Mouse (Mus musculus): ENCODE results near the gene Ccdc96. TPM values are rescaled to one million over a fixed set of nuclear protein-coding genes. Genes with fewer than 3 reads are reported as not detected.

The Ccdc96 gene
- polyA plus RNA-seq, 1 experiment from 2014 or later, result 1.7 TPM

DNA sequence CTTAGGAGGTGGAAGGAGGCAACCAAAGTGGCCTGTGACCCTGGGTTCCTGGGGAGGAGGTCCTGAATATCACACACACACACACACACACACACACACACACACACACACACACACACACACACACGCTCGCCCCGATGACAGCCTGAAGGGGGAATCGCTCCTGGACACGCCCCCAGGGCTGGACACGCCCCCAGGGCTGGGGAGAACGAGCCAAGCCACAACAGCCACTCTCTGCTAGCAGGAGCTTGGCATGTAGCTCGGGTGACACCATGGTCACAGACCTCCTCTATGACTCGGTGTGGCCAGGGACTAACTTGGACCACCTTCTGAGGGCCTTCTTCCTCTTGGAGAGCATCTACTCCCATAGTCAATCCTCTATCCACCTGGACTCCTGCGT lies 33.3 kb upstream of the Ccdc96 start:
- H3K27ac ChIP-seq (replicated peaks; ENCODE audit: low read depth, low read length), result no peak overlapping the region
- DNase-seq (ENCODE audit: low spot score) (no peak), ATAC-seq (ENCODE audit: low read depth) (no peak)
- WGBS, result 47% methylated on average over 3 of the region's 10 CpGs
- no peak overlapping the region for H3K4me3 ChIP-seq (ENCODE audit: low read depth, low read length)
- no peaks in the 10 kb centered on the region for H3K9me3 ChIP-seq (ENCODE audit: control insufficient read depth, low read length)
- H3K36me3 ChIP-seq (ENCODE audit: control insufficient read depth, insufficient read depth, low read length), result no peaks in the 10 kb centered on the region
- H3K27me3 ChIP-seq (replicated peaks; ENCODE audit: control insufficient read depth, insufficient read depth, low read length), result no peaks in the 10 kb centered on the region
- no peak overlapping the region for H3K4me2 ChIP-seq (ENCODE audit: low read depth, low read length)
- no peak overlapping the region for H3K9ac ChIP-seq (ENCODE audit: low read depth, low read length)
- 0 out of 2 replicates have a peak, but pooled peaks cover 4% of the 10 kb centered on the region for H3K4me1 ChIP-seq (ENCODE audit: control insufficient read depth, insufficient read depth, low read length)

DNA sequence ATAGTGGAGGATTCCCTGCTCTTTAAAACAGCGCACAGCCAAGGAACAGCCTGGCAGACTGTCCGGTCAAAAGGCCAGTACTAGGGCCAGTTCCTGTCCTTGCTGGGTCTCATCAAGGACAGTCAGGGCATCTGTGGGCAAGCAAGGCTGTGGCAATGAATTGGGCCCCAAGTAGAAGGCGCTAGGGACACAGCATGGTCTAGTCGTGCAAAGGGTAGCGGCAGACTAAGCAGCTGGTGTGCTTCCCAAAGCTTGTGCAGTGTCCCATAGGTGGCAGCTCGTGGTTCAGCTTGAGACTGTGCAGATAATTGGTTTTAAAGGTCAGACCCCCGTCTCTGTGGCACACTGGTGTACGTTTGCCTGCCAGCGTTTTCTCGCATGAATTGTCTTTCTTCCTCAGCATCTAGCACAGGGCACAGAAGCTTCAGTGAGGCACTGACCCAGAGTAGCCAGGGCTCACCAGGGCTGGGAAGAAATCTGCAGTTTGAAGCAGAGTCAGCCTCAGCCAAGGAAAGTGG lies 32.5 kb upstream of the Ccdc96 start:
- 64% methylated on average over 10 of the region's 10 CpGs for WGBS
- Histone ChIP-seq H3K4me2 (ENCODE audit: low read depth, low read length) (no peak overlapping the region), H3K9me3 (ENCODE audit: control insufficient read depth, low read length) (no peaks in the 10 kb centered on the region), H3K4me1 (ENCODE audit: control insufficient read depth, insufficient read depth, low read length) (0 out of 2 replicates have a peak, but pooled peaks cover 4% of the 10 kb centered on the region), H3K4me3 (ENCODE audit: low read depth, low read length) (no peak overlapping the region), H3K27ac (replicated peaks; ENCODE audit: low read depth, low read length) (no peak overlapping the region), H3K9ac (ENCODE audit: low read depth, low read length) (no peak overlapping the region), H3K27me3 (replicated peaks; ENCODE audit: control insufficient read depth, insufficient read depth, low read length) (no peaks in the 10 kb centered on the region), H3K36me3 (ENCODE audit: control insufficient read depth, insufficient read depth, low read length) (no peaks in the 10 kb centered on the region)
- no peak for ATAC-seq (ENCODE audit: low read depth)
- no peak for DNase-seq (ENCODE audit: low spot score)

DNA sequence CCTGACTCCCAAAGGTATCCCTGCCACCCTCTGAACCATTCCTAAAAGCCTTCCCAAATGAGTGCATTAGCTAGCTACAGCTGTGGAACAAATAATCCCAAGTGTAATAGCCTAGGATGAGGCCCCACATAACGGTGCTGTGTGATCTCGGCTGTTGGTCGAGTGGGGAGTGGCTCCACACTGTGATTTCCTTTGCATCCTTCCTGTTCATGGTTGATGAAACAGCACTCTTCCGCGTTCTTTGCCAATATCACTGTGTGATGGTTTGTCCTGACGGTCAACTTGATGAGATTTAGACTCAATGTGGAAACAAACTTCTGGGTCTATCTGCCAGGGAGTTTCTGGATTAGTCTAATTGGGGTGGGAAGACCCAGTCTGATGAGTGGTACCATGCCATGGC lies 31.6 kb upstream of the Ccdc96 start:
- no peak for DNase-seq (ENCODE audit: low spot score)

DNA sequence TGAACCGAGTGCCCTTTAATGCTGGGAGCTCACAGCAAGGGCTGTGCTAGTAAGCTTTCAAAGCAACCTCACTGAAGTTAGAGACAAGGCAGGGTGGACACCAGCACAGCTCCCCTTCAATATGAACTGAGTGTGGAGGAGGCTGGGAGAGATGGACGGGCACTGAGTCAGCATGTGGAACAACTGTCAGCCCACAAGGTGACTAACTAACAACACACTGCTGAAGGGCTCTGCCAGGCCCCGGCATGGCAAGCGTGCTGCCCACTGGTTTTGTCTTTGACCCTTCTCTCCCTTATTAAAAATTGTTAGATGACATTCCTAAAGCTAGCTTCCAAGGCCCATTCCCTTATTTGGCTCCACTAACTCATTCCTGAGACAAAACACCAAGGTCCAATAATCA lies 26.7 kb upstream of the Ccdc96 start:
- H3K27me3 ChIP-seq (replicated peaks; ENCODE audit: control insufficient read depth, insufficient read depth, low read length), result no peaks in the 10 kb centered on the region
- H3K4me2 ChIP-seq (ENCODE audit: low read depth, low read length), result no peak overlapping the region
- H3K36me3 ChIP-seq (ENCODE audit: control insufficient read depth, insufficient read depth, low read length), result no peaks in the 10 kb centered on the region
- no peak overlapping the region for H3K4me3 ChIP-seq (ENCODE audit: low read depth, low read length)
- H3K9me3 ChIP-seq (ENCODE audit: control insufficient read depth, low read length), result no peaks in the 10 kb centered on the region
- no peak overlapping the region for H3K27ac ChIP-seq (replicated peaks; ENCODE audit: low read depth, low read length)
- no peak for DNase-seq (ENCODE audit: low spot score)
- H3K9ac ChIP-seq (ENCODE audit: low read depth, low read length), result no peak overlapping the region
- WGBS, result 69% methylated on average over 4 of the region's 4 CpGs
- ATAC-seq (ENCODE audit: low read depth), result no peak
- no peaks in the 10 kb centered on the region for H3K4me1 ChIP-seq (ENCODE audit: control insufficient read depth, insufficient read depth, low read length)

More for the DNA sequence above, 31.6 kb upstream of the Ccdc96 start:
- Histone ChIP-seq H3K27me3 (replicated peaks; ENCODE audit: control insufficient read depth, insufficient read depth, low read length) (no peaks in the 10 kb centered on the region), H3K4me3 (ENCODE audit: low read depth, low read length) (no peak overlapping the region), H3K9ac (ENCODE audit: low read depth, low read length) (no peak overlapping the region), H3K4me1 (ENCODE audit: control insufficient read depth, insufficient read depth, low read length) (0 out of 2 replicates have a peak, but pooled peaks cover 4% of the 10 kb centered on the region), H3K9me3 (ENCODE audit: control insufficient read depth, low read length) (no peaks in the 10 kb centered on the region), H3K4me2 (ENCODE audit: low read depth, low read length) (no peak overlapping the region), H3K36me3 (ENCODE audit: control insufficient read depth, insufficient read depth, low read length) (no peaks in the 10 kb centered on the region), H3K27ac (replicated peaks; ENCODE audit: low read depth, low read length) (no peak overlapping the region)
- no peak for ATAC-seq (ENCODE audit: low read depth)
- WGBS, result 82% methylated on average over 6 of the region's 6 CpGs

DNA sequence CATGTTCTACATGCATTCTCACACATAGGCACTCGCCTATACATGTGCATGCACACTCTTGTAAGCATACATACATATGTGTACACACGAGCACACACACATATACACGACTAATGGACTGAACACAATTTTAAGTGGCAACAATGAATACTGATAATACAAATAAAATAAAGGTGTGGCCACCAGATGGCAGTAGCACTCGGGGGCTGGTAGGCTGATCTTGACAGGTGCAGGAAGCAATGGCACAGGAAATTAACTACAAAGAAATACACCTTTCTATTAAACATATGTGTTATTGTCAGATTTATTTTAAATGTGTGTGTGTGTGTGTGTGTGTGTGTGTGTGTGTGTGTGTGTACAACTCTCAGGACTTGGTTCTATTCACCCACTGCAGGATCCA lies 25.5 kb upstream of the Ccdc96 start:
- WGBS, result 16% methylated on average over 4 of the region's 4 CpGs

DNA sequence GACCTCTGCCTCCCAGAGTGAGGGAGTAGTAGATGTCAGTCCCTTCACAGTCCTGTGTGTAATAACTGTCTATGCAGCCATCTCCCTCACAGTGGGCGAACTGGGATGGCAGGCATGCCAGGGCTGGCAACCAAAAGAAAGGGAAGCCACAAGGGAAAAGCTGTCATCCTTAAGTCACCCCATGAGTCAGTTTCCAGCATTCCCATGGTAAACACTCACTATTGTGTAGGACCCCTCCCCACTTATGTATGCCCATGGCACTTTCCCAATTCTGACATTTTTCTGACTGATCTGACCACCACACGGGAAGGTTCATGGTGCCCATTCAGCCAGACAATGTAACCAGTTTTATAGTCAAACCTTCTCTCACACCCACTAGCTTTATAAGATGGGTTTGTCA lies 23.7 kb upstream of the Ccdc96 start:
- Histone ChIP-seq H3K27ac (replicated peaks; ENCODE audit: low read depth, low read length) (no peak overlapping the region), H3K4me1 (ENCODE audit: control insufficient read depth, insufficient read depth, low read length) (peaks cover under 1% of the 10 kb centered on the region), H3K4me3 (ENCODE audit: low read depth, low read length) (no peak overlapping the region), H3K9ac (ENCODE audit: low read depth, low read length) (no peak overlapping the region), H3K36me3 (ENCODE audit: control insufficient read depth, insufficient read depth, low read length) (no peaks in the 10 kb centered on the region), H3K4me2 (ENCODE audit: low read depth, low read length) (no peak overlapping the region), H3K9me3 (ENCODE audit: control insufficient read depth, low read length) (no peaks in the 10 kb centered on the region), H3K27me3 (replicated peaks; ENCODE audit: control insufficient read depth, insufficient read depth, low read length) (no peaks in the 10 kb centered on the region)
- ATAC-seq (ENCODE audit: low read depth) (no peak), DNase-seq (ENCODE audit: low spot score) (no peak)
- WGBS, result 78% methylated on average over 2 of the region's 2 CpGs

More for the DNA sequence above, 25.5 kb upstream of the Ccdc96 start:
- Histone ChIP-seq H3K36me3 (ENCODE audit: control insufficient read depth, insufficient read depth, low read length) (no peaks in the 10 kb centered on the region), H3K4me3 (ENCODE audit: low read depth, low read length) (no peak overlapping the region), H3K27ac (replicated peaks; ENCODE audit: low read depth, low read length) (no peak overlapping the region), H3K9me3 (ENCODE audit: control insufficient read depth, low read length) (no peaks in the 10 kb centered on the region), H3K4me1 (ENCODE audit: control insufficient read depth, insufficient read depth, low read length) (no peaks in the 10 kb centered on the region), H3K4me2 (ENCODE audit: low read depth, low read length) (no peak overlapping the region), H3K27me3 (replicated peaks; ENCODE audit: control insufficient read depth, insufficient read depth, low read length) (no peaks in the 10 kb centered on the region), H3K9ac (ENCODE audit: low read depth, low read length) (no peak overlapping the region)
- DNase-seq (ENCODE audit: low spot score) (no peak), ATAC-seq (ENCODE audit: low read depth) (no peak)

DNA sequence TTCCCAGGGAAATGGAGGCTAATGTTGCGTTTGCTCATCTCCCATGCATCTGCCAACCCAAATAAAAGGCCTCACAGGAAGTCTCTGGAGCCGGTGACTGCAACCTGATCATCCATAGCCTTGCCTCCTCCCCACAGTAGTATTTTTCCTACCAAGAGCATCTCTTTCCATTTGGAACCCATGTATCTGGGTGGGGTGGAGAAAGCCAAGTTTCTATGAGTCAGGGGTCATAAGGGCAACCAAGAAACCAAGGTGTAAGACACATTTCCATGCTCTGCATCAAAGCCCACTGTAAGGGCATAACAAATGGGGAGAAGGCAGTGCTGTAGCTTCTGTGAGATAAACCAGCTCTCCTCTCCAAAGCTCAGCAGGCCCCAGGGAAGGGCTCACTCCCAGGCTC lies 23.2 kb upstream of the Ccdc96 start:
- Histone ChIP-seq H3K27me3 (replicated peaks; ENCODE audit: control insufficient read depth, insufficient read depth, low read length) (no peaks in the 10 kb centered on the region), H3K4me2 (ENCODE audit: low read depth, low read length) (no peak overlapping the region), H3K36me3 (ENCODE audit: control insufficient read depth, insufficient read depth, low read length) (no peaks in the 10 kb centered on the region), H3K4me1 (ENCODE audit: control insufficient read depth, insufficient read depth, low read length) (peaks cover 6% of the 10 kb centered on the region), H3K4me3 (ENCODE audit: low read depth, low read length) (no peak overlapping the region), H3K9ac (ENCODE audit: low read depth, low read length) (no peak overlapping the region), H3K27ac (replicated peaks; ENCODE audit: low read depth, low read length) (no peak overlapping the region), H3K9me3 (ENCODE audit: control insufficient read depth, low read length) (no peaks in the 10 kb centered on the region)
- ATAC-seq (ENCODE audit: low read depth) (no peak), DNase-seq (ENCODE audit: low spot score) (no peak)
- WGBS, result 44% methylated on average over 2 of the region's 2 CpGs

DNA sequence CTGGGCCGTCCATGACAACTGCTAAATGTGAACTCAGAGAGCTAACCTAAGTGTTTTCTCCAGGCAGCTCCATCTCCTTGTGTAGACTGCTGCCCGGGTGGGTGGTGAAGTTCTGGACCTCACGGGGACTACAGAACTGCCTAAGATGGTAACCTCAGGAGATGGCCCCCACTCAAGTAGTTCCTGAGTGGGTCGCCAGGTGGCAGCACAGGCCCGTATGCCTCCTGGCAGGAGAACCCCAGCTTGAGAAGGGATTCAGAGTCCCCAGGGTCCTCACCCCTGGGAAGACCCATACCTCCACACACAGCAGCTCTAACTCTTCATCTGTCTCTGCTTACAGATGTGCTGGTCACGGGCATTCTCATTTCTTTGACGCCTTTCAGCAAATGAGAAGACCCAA lies 21.6 kb upstream of the Ccdc96 start:
- WGBS, result 14% methylated on average over 7 of the region's 7 CpGs

DNA sequence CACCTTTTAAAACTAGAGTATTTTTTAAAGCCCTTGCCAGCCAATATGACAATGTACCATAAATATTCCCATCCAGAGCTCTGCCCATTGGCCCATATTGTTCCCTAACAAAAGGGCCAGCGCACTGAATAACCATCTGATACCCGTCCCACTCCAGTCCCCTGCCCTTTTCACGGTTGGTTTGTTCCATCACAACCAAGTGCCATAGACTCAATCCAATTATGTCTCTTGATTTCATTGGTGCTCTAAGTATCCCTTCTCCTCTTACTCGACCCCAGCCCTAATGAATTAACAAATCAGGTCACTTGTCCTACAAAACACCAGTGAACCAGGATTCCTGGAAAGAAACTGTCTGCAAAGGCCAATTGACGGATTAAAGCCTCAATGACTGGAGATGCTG lies 21.0 kb upstream of the Ccdc96 start:
- DNase-seq (ENCODE audit: low spot score) (peak; percentile 57), ATAC-seq (ENCODE audit: low read depth) (no peak)
- H3K9ac ChIP-seq (ENCODE audit: low read depth, low read length), result no peak overlapping the region
- H3K27me3 ChIP-seq (replicated peaks; ENCODE audit: control insufficient read depth, insufficient read depth, low read length), result no peaks in the 10 kb centered on the region
- peaks cover 9% of the 10 kb centered on the region for H3K4me1 ChIP-seq (ENCODE audit: control insufficient read depth, insufficient read depth, low read length)
- no peak overlapping the region for H3K4me3 ChIP-seq (ENCODE audit: low read depth, low read length)
- H3K4me2 ChIP-seq (ENCODE audit: low read depth, low read length), result no peak overlapping the region; the same call in 1 of the 2 replicates
- 49% methylated on average over 5 of the region's 5 CpGs for WGBS
- no peaks in the 10 kb centered on the region for H3K36me3 ChIP-seq (ENCODE audit: control insufficient read depth, insufficient read depth, low read length)
- no peak overlapping the region for H3K27ac ChIP-seq (replicated peaks; ENCODE audit: low read depth, low read length)
- no peaks in the 10 kb centered on the region for H3K9me3 ChIP-seq (ENCODE audit: control insufficient read depth, low read length)

More for the DNA sequence above, 21.6 kb upstream of the Ccdc96 start:
- H3K36me3 ChIP-seq (ENCODE audit: control insufficient read depth, insufficient read depth, low read length), result no peaks in the 10 kb centered on the region
- no peak overlapping the region for H3K4me2 ChIP-seq (ENCODE audit: low read depth, low read length)
- peaks cover 9% of the 10 kb centered on the region for H3K4me1 ChIP-seq (ENCODE audit: control insufficient read depth, insufficient read depth, low read length)
- ATAC-seq (ENCODE audit: low read depth), result no peak
- no peak overlapping the region for H3K27ac ChIP-seq (replicated peaks; ENCODE audit: low read depth, low read length)
- no peak overlapping the region for H3K9ac ChIP-seq (ENCODE audit: low read depth, low read length)
- no peak overlapping the region for H3K4me3 ChIP-seq (ENCODE audit: low read depth, low read length)
- H3K27me3 ChIP-seq (replicated peaks; ENCODE audit: control insufficient read depth, insufficient read depth, low read length), result no peaks in the 10 kb centered on the region
- DNase-seq (ENCODE audit: low spot score), result peak; percentile 44
- H3K9me3 ChIP-seq (ENCODE audit: control insufficient read depth, low read length), result no peaks in the 10 kb centered on the region
